Mouse (Mus musculus) thymus, postnatal 10 days (tissue): ENCODE data around the gene Anapc5.

Experiments
- DNase-seq, 2 experiments: peaks; one replicate each; pipeline ENCODE4 v3.0.0; 2021; ENCODE audit warnings: low spot score in 2 of 2

Gene Anapc5

DNA sequence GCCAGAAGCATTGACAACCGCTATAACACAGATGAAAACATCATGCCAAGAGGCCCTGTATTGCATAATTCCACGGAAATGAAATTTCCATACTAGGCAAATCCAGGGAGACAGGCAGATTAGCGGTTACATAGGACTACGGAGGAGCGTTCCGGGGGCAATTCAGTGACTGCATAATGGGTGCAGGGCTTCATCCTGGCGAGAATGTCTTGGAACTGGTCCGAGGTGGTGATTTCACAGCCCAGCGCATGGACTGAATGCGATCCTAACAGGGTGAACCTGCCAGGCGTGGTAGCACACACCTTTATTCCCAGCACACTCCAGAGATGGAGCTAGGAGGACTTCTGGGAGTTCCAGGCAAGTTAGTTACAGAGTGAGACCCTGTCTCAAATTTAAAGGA, 53.9 kb downstream of the Anapc5 start:
- DNase-seq, result no peak

DNA sequence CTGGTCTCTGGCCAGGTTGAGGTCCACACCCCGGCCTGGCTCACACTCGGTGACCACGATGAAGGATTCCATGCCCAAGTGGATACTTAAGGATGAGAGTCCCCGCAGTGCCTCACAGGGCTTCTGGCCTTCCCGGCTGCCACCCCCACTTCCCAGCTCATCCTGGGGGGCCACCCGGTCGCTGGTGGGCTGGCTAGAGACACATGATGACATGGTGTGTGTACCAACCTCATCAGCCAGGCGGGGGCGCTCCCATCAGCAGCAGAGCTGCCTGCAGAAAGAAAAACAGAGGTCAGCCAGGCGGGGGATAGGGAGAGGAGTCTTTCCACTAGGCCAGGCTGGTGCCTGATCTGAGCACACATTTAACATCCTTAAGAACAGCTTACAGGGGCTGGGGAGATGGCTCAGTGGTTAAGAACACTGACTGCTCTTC, 57.1 kb downstream of the Anapc5 start:
- no peak for DNase-seq

DNA sequence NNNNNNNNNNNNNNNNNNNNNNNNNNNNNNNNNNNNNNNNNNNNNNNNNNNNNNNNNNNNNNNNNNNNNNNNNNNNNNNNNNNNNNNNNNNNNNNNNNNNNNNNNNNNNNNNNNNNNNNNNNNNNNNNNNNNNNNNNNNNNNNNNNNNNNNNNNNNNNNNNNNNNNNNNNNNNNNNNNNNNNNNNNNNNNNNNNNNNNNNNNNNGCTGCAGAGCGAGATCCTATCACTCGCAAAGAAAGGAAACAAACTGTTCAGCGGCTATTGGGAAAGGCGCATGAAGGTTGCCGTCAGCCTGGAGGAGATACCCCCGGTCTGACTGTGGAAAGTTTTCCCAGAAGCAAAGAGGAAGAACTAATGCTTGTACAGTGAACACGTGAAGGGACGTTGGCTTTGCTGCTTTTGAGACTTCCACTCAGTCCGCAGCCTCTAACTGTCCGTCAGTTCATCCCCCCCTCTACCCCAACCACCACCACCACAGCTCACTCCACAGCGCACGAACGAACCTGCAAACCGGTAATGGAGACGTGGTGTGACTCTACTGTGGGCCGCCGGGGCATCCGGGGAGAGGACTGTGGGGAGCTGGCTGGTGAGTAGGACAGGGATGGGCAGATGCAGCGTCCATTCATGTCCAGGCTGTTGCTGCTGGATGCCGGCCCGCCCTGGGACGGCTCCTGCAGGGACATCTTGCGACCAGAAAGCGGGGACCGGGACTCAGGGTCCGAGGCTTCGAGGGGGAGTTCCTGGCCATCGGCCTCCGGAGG, 57.7 kb downstream of the Anapc5 start:
- no peak for DNase-seq

DNA sequence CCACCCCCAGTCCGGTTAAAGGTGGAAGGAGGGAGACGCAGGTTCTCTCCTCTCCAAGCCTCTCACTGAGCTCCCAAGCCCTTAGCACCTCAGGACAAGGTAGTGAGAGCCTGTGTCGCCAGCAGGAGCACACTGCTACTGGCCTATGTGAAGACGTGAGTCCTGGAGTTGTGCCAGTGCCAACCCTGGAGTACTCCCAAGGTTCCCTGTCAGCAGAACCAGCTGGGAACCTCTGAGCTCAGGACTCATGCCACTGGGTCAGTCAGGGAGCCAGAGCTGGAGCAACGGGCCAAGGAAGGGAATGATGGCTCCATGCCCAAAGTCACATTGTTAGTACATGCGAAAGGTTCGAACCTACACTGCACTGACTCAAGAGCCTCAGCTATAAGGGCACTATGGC, 64.5 kb downstream of the Anapc5 start:
- no peak for DNase-seq

DNA sequence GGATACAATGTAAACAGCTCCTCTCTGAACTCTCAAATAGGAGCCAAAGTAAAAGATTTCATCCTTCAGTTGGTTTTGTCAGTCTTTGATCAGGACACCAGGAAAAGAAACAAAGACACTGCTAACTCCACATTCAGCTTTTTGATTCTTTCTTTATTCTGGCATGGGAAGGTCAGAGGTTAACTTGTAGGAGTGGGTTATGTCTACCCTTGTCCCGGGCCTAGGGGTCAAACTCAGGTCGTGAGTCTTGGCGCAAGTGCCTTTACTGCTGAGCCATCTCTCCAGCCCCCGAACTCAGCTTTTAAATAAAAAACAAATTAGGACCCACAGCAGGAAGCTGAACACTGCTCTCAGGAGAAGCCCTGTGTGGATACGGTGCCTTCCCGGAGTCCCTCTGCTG, 65.0 kb downstream of the Anapc5 start:
- DNase-seq, result no peak

DNA sequence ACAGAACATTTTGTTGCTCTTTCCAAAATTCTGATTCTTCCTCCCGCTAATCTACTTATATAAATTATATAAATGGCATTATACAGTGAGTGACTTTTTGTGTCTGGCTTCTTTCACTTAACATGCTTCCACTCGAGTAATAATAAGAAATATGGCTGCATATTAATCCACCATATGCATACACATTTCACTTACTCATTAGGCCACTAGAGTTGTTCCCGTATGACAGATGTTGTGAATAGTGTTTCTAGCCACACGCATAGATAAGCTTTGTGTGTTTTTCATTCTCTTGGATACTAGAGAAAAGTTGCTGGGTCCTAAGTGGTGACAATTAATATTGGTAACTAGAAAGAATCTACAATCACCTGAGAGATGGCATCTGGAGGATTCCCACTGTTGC, 65.5 kb downstream of the Anapc5 start:
- no peak for DNase-seq

DNA sequence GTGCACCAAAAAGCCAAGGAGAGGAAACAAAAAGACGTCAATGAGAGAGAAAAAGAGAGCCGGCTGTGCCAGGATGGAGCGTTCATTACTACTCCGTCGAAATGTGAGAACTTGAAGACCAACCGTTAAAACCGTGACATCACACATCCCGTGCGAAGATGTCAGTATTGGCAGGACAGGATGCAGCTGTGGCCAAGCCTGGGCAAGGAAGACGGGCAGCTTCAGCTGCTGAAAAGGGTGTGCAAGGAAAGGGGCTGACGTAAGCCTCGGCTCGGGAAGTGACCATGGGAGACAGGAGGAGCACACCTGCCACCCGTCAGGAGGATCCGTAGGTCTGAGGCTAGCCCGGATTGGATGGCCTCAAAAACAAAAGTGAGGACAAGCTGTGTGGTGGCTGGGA, 66.7 kb downstream of the Anapc5 start:
- DNase-seq, result no peak

DNA sequence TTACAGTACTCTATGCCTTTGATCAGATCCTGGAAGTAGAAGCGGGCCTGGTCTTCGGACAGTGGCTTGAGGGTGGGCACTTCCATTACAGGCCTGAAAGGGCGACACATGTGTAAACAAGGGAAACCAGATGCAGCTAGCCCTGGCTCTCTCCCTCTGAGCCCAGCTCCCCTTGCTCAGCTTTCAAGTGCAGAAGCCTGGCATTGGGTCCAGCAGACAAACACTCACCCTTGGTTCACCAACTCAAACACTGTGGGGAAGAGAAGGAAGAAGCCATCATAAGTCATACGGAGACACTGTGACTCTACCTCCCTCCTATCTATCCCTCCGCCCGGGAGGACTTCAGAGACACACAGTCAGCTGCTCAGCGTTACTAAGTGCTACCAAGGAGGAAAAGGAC, 73.2 kb downstream of the Anapc5 start:
- no peak for DNase-seq

DNA sequence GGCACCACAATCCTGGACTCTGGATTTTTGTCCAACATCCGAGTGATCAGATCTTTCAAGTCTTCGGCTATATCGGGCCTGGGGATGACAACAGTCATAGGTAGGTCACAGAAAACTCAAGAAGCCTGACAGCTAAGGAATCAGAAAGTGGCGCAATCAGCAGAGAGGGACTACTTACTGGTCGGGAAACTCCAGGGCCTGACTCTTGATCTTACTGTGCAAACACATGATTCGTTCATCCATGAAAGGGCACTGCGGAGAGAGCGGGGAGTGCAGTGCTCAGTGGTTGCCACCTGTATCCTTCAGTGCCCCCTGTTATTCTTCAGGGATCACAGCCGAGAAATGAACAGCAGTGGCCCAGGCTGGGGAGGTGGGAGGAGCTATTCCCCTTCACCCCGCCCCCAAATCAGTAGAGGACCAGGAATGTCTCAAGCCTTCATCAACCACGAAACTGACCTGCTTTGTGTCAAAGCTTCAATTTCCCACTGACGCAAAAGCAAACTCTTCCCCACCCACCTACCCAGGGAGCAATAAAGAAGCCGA, 77.2 kb downstream of the Anapc5 start:
- no peak for DNase-seq
